Mouse (Mus musculus): Measurements from ENCODE around the gene Pygm. TPM values are rescaled to one million over a fixed set of nuclear protein-coding genes. Genes with fewer than 3 reads are reported as not detected.

Gene Pygm
- polyA plus RNA-seq, 1 experiment from 2014 or later: 1.0 TPM

DNA sequence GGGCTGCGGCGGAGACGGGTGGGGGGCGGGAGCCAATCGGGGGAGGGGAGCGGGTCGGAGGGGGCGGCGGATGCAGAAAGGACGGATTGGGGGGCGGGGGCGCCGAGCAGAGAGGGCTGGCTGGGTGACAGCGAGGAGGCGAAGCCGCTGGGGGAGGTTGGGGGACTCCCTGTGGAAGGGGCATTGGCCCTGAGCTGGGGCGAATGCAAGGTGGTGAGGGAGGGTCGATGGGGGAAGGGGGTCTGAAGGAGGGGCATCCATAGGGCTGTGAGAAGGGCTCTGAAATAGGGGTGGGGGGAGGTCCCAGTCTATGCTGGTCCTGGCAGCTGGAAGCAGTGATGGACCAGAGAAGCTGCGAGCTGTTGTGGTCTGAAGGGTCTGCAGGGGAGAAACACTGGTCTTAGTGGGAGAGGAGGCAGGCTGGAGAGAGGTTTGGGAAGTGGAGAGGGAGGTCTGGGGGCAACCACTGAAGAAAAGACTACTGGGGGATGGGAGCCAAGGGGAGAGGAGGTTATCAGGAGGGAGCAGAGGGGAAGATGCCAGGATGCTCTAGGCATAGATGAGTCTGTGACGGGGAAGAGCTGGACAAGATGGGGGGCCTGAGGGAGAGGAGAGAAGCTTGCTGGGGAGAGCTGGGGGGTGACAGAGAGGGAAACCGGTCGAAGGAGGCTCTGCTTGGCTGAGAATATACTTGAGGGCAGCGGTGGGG is 34.9 kb downstream of the Pygm start:
- H3K27me3 ChIP-seq: peaks cover 46% of the 10 kb centered on the region
- POLR2A ChIA-PET: no interaction called here

GRCm38 (mm10) chr19:6419805-6420310 is 35.7 kb downstream of the Pygm start:
- peaks cover 53% of the 10 kb centered on the region for H3K27me3 ChIP-seq
- ChIA-PET POLR2A (no interaction called here), CTCF (no interaction called here)
- ATAC-seq: no peak
- DNase-seq (ENCODE audit: low read depth, low spot score): no peak
- in situ Hi-C loops (cut with MboI; ENCODE audit: low pct_unique_long_range_greater_than_20kb): no loop called here
- TF ChIP-seq CTCF (IDR thresholded peaks at IDR 0.05): no peak

More for the DNA sequence above, 34.9 kb downstream of the Pygm start:
- ATAC-seq: no peak
- in situ Hi-C loops (cut with MboI; ENCODE audit: low pct_unique_long_range_greater_than_20kb): no loop called here
- DNase-seq (ENCODE audit: low read depth, low spot score): no peak
- CTCF ChIA-PET: no interaction called here
- no peak for TF ChIP-seq CTCF (IDR thresholded peaks at IDR 0.05)

DNA sequence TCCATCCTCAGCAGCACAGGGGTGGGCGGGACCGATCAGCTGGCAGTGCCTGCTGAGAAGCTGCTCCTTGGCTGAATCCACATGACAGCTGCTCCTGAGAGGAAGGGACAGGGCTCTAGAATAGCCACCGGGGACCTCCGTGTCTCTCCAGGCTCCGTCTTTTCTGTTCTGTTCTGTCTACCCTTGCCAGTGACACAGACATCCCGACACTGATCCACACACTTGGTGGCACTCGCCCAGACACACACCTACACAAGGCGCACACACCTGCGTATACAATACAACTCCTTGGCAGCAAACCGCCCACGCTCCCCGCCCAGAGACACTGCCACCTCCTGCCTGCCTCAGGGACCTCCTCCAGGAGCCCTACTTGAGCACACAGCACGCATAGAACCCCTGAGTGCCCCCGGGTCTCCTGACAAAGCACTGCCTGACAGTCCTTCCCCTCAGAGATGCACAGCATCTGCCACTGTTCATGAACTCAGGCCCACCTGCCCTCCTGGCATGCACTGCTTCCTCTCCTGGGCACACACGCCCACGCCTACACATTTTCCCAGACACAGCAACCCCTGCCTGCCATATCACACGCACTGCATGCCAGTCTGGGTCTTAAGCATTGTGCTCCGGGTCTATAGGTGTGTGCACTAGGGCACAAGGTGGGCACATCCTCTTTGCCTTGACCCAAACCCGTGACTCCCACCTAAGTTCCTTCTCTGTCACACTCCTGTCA is 36.4 kb downstream of the Pygm start:
- in situ Hi-C loops (cut with MboI; ENCODE audit: low pct_unique_long_range_greater_than_20kb): no loop called here
- peaks cover 52% of the 10 kb centered on the region for H3K27me3 ChIP-seq
- ChIA-PET CTCF (no interaction called here), POLR2A (no interaction called here)
- no peak for TF ChIP-seq CTCF (IDR thresholded peaks at IDR 0.05)
- ATAC-seq: no peak
- DNase-seq (ENCODE audit: low read depth, low spot score): no peak

DNA sequence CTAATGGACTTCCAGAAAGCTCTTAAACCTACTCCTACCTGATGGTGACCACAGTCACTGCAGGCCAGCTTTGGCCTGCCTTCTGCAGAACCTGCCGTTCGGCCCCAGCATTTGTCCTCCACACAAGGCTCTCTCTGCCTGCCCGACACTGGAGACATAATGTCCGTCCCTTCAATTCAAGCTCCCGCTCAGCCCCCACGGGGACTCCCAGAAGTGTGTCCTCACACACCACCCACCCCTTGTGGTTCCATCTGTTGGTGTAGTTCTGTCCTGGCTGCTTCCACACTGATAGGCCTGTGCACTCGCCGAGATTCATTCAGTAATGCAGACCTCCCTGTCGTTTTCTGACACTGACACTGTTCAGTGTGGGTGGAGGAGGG is 37.0 kb downstream of the Pygm start:
- in situ Hi-C loops (cut with MboI; ENCODE audit: low pct_unique_long_range_greater_than_20kb): no loop called here
- POLR2A ChIA-PET: no interaction called here
- no peak for DNase-seq (ENCODE audit: low read depth, low spot score)
- CTCF ChIA-PET: no interaction called here
- no peak for TF ChIP-seq CTCF (IDR thresholded peaks at IDR 0.05)
- no peak for ATAC-seq
- peaks cover 51% of the 10 kb centered on the region for H3K27me3 ChIP-seq

- H3K27me3 ChIP-seq: peaks cover 57% of the 10 kb centered on the region
- POLR2A ChIA-PET: no interaction called here
- CTCF ChIA-PET: no interaction called here
- no peak for TF ChIP-seq CTCF (IDR thresholded peaks at IDR 0.05)
- no peak for ATAC-seq
- in situ Hi-C loops (cut with MboI; ENCODE audit: low pct_unique_long_range_greater_than_20kb): no loop called here
- DNase-seq (ENCODE audit: low read depth, low spot score): no peak
Measured at GRCm38 (mm10) chr19:6422014-6422413, 37.8 kb downstream of the Pygm start.

- H3K27me3 ChIP-seq: peaks cover 61% of the 10 kb centered on the region
- DNase-seq (ENCODE audit: low read depth, low spot score): no peak
- TF ChIP-seq CTCF (IDR thresholded peaks at IDR 0.05): no peak
- POLR2A ChIA-PET: no interaction called here
- CTCF ChIA-PET: no interaction called here
- no peak for ATAC-seq
- in situ Hi-C loops (cut with MboI; ENCODE audit: low pct_unique_long_range_greater_than_20kb): no loop called here
Measured at GRCm38 (mm10) chr19:6423241-6423640, 39.0 kb downstream of the Pygm start.

GRCm38 (mm10) chr19:6424137-6424881 is 40.1 kb downstream of the Pygm start:
- DNase-seq (ENCODE audit: low read depth, low spot score) (no peak), ATAC-seq (no peak)
- peaks cover 72% of the 10 kb centered on the region for H3K27me3 ChIP-seq
- CTCF ChIA-PET: no interaction called here
- no peak for TF ChIP-seq CTCF (IDR thresholded peaks at IDR 0.05)
- in situ Hi-C loops (cut with MboI; ENCODE audit: low pct_unique_long_range_greater_than_20kb): no loop called here
- POLR2A ChIA-PET: no interaction called here

- TF ChIP-seq CTCF (IDR thresholded peaks at IDR 0.05): no peak
- in situ Hi-C loops (cut with MboI; ENCODE audit: low pct_unique_long_range_greater_than_20kb): no loop called here
- ATAC-seq (no peak), DNase-seq (ENCODE audit: low read depth, low spot score) (no peak)
- ChIA-PET CTCF (interaction anchor here (1.0 kb wide), 1 partner anchor 27 kb away, joined by 3 read pairs; no protein-coding TSS in a partner anchor), POLR2A (no interaction called here)
- H3K27me3 ChIP-seq: peaks cover 72% of the 10 kb centered on the region
Measured at GRCm38 (mm10) chr19:6425595-6425994, 41.4 kb downstream of the Pygm start.

- ATAC-seq: no peak
- ChIA-PET CTCF (no interaction called here), POLR2A (interaction anchor here (0.7 kb wide), 1 partner anchor 26 kb away, joined by 3 read pairs; no protein-coding TSS in a partner anchor)
- no peak for DNase-seq (ENCODE audit: low read depth, low spot score)
- no peak for TF ChIP-seq CTCF (IDR thresholded peaks at IDR 0.05)
- H3K27me3 ChIP-seq: peaks cover 70% of the 10 kb centered on the region
- in situ Hi-C loops (cut with MboI; ENCODE audit: low pct_unique_long_range_greater_than_20kb): no loop called here
Measured at GRCm38 (mm10) chr19:6426703-6427500, 42.7 kb downstream of the Pygm start.

Measured in Patski (cell line).